9 mouse cellular contexts compared by ENCODE assay signal in the genomic region with DNA sequence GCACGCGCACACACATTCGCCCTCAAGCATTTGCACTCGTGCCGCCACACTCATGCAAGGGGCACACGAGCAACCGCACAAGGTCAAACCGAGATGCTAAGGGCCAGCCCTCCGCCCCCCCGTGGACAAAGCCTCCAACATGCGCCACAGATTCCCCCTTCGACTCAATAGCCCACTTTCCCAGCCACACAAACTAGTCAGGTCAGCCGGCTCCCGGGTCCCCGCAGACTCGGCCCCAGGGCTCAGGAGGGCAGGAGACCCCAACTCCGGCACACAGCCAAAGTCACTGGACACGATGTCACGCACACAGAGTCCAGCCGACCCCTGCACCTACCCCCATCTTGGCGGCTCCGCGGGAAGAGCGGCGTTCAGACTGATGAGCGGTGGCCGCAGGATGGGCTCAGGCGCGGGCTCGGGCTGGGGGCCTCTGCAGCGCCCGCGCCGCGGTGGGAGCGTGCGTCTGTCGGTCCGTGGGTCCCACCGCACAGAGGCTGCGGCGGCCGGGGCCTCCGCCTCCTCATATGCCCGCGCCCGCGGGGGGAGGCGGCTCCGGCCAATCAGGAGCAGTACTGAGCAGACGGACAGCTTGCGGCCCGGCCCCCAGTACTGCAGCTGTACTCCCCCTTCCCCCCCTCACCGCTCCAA. TPM values are rescaled to one million over a fixed set of nuclear protein-coding genes. Genes with fewer than 3 reads are reported as not detected.
DNase-seq lines count a peak whose midpoint lies in the region; ATAC-seq and TF ChIP-seq lines count a peak whose summit lies in the region.
"Had no signal": no experiment of that assay in that cellular context is flagged by ENCODE, and none has a peak within 500 bp of the region (broad histone marks: within the 10 kb centered on the region; RNA-seq: fewer than 3 reads in every experiment).

A gene (minus strand): TSS at position 538 of the 645 bp plus-strand sequence.

- H3K9ac ChIP-seq in lung, embryonic 14.5 days = no peak within 1 kb of the TSS
- H3K9ac ChIP-seq in forebrain, embryonic 15.5 days (replicated peaks) = peak within 1 kb of the TSS; percentile 91

- no peak within 1 kb of the TSS for H3K27ac ChIP-seq in lung, embryonic 14.5 days (ENCODE audit: low read depth)
- H3K27ac ChIP-seq in forebrain, embryonic 15.5 days (replicated peaks) = peak within 1 kb of the TSS; percentile 92

- ATAC-seq in lung, embryonic 14.5 days (ENCODE audit: insufficient read depth) = peak; percentile 57
- peak; percentile 87 for ATAC-seq in forebrain, embryonic 15.5 days (replicated peaks)
- ATAC-seq in megakaryocyte, adult 5-6 weeks (ENCODE audit: poor library complexity, severe bottlenecking) = peak; percentile 67
- ATAC-seq: Patski had no signal

- TF ChIP-seq CTCF in lung, embryonic 14.5 days (IDR thresholded peaks at IDR 0.05; ENCODE audit: low read depth) = no peak

- no peaks in the 10 kb centered on the region for H3K36me3 ChIP-seq in lung, embryonic 14.5 days (ENCODE audit: insufficient read depth)
- 0 out of 2 replicates have a peak, but pooled peaks cover 4% of the 10 kb centered on the region for H3K36me3 ChIP-seq in forebrain, embryonic 15.5 days

- H3K9me3 ChIP-seq in lung, embryonic 14.5 days (ENCODE audit: low read depth, low read length) = no peaks in the 10 kb centered on the region
- no peaks in the 10 kb centered on the region for H3K9me3 ChIP-seq in forebrain, embryonic 15.5 days

- H3K4me3 ChIP-seq in lung, embryonic 14.5 days (ENCODE audit: low read depth, low read length) = peak within 1 kb of the TSS; percentile 36
- H3K4me3 ChIP-seq in forebrain, embryonic 15.5 days = peak within 1 kb of the TSS; percentile 84

- peak within 1 kb of the TSS; percentile 63 for H3K4me2 ChIP-seq in lung, embryonic 14.5 days
- peak within 1 kb of the TSS; percentile 87 for H3K4me2 ChIP-seq in forebrain, embryonic 15.5 days (replicated peaks)

- peak; percentile 52 for DNase-seq in lung, embryonic 14.5 days
- DNase-seq in lung, adult 18-20 months = no peak
- peak; percentile 89 for DNase-seq in cerebellum, adult 11 months
- DNase-seq in layer of hippocampus, adult 9-11 months = peak; percentile 90
- DNase-seq in right cerebral cortex, postnatal 14 days = peak; percentile 90
- DNase-seq in urinary bladder, postnatal 14 days (ENCODE audit: low spot score) = no peak

- peaks cover 73% of the 10 kb centered on the region for H3K27me3 ChIP-seq in lung, embryonic 14.5 days (ENCODE audit: insufficient read depth, low read length)
- peaks cover 3% of the 10 kb centered on the region; the same call in 1 of the 2 replicates for H3K27me3 ChIP-seq in forebrain, embryonic 15.5 days

- H3K4me1 ChIP-seq in lung, embryonic 14.5 days (ENCODE audit: insufficient read depth) = no peaks in the 10 kb centered on the region
- H3K4me1 ChIP-seq in forebrain, embryonic 15.5 days = peaks cover 78% of the 10 kb centered on the region

- 1% methylated on average over 50 of the region's 54 CpGs for WGBS in lung, embryonic 14.5 days
- under 1% methylated on average over 54 of the region's 54 CpGs for WGBS in forebrain, embryonic 15.5 days

RNA-seq across cellular contexts. Expression of the gene that starts here (rescaled TPM):
- 0.74 and 0.89 TPM in 2 replicates for polyA plus RNA-seq in lung, embryonic 14.5 days (2014; fragmentation: Nextera tagmentation; extraction: Ambion mirVana)
- polyA plus RNA-seq in forebrain, embryonic 15.5 days (2015; fragmentation: Nextera tagmentation; extraction: Ambion mirVana) = 181 and 191 TPM in 2 replicates
- total RNA-seq in megakaryocyte, adult 5-6 weeks (2015) = 126 and 128 TPM in 2 replicates
- 61.6 and 106 TPM in 2 replicates for total RNA-seq in megakaryocyte, adult 5-6 weeks (2017)

Comparison
In these comparisons a context has a peak if more than half of its experiments do, and no peak if none do; other contexts are left out.
1. RNA of the gene that starts here (polyA plus RNA-seq): 181 to 191 TPM in forebrain, embryonic 15.5 days; 0.74 to 0.89 TPM in lung, embryonic 14.5 days; every median in the first group is over 10 times any median in the second.
2. Peak in DNase-seq, ATAC-seq, H3K4me3 ChIP-seq and H3K4me2 ChIP-seq in lung, embryonic 14.5 days; RNA of the gene not detected or under 1 TPM.
3. DNase-seq: peak in cerebellum, adult 11 months (single experiment), layer of hippocampus, adult 9-11 months (single experiment) and right cerebral cortex, postnatal 14 days (single experiment); none in lung, adult 18-20 months (0 of 2) and urinary bladder, postnatal 14 days (single experiment).
4. Peak in every context shown above with its lines, with median percentiles within 50 percentile points of each other: ATAC-seq.